Mouse (Mus musculus) retina, adult 2 months (tissue): ENCODE results near the gene Abi2.
A peak's percentile ranks its signal among the peaks of the same experiment; 100 is the strongest.
"Not testable (repeated sequence)": the region's sequence is repeated elsewhere in the genome, so short reads cannot be mapped to it uniquely, and the experiment has no call there.

Source experiments
- DNase-seq: peaks from one replicate; pipeline ENCODE4 v3.0.0-alpha.2; 2012; ENCODE audit warnings: low read depth, low spot score

The Abi2 gene

DNA sequence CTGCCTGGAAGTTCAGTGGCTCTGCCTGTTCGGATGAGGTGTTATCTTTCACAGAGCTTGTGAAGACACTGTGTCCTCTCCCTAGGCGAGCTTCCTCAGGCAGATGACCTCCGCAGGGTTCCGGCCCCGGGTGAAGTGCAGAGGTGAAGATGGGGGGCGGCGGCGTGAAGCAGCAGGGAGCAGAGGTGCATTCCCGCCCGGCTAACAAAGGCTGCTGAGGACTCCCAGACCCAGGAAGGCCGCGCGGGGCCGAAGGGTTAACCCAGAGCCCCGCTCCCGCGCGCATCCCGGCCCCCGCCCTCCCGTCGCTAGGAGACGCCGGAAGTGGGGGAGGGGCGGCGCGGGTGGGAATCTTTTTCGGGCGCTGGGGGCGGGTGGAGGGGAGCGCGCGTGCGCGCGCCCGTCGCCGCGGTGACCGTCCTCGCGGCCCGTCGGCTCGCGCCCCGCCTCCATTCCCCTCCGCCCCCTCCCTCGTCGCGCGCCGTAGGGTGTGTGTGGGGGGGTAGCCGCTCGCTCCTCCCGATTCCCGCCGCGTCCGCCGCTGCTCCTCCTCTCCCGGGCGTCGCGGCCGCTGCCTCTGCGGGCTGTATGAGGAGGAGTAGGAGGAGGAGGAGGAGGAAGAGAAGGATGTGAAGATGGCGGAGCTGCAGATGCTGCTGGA, at the start of gene Abi2:
TSS of gene Abi2 (plus strand) at position 452 of the 661 bp plus-strand sequence.
- DNase-seq: peak; percentile 88

DNA sequence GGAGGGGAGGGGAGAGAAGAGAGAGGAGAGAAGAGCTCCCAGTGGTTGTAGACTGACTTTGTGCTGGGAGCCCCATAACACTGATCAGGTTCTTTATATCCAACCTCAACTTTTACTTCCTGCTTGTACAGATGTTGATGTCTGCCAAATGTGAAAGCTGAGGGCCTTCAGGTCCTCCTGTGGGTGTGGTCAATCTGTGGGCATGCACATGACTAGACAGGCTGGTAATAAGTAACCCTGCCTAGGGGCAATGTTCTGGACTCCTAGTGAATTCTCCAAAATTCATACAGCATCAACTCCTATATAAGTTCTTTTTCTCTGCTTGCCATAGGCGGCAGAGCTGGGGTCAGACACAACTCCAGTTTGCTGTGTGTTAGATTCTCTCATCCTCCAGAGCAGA, 47.8 kb upstream of the Abi2 start:
- DNase-seq: no peak

DNA sequence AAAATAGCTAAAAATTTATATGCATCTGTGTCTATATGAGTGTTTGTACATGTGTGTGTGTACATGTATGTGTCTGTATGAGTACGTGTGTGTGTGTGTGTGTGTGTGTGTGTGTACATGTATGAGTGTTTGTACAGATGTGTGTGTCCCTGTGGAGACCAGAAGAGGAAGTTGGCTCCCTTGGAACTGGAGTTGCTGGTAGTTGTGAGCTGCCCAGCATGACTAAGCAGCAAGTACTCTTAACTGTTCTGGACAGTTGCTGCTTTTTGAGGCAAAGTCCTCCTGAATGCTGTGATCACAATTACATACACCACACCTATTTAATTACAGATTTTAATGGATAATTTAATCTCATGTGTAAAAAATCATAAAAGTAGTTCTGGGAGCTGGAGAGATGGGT, 32.9 kb upstream of the Abi2 start:
- no peak for DNase-seq

DNA sequence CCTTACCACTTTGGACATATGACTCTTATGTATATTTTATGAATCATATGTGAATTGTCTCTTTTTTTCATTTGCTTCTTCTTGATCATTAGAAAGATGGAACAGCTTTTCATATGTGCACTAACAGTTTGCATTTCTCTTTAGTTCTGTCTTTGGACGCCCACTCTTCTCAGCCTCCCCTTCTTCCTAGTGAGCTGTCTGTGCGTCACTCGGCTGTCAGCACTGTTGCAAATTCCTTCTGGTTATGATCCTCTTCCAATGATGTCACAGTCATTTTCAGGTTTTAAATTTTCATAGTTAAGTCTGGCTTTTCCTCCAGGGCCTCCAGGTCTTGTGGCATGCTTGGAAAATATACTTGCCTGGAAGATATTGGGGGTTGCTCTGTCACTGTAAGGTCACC, 27.5 kb upstream of the Abi2 start:
- no peak for DNase-seq

DNA sequence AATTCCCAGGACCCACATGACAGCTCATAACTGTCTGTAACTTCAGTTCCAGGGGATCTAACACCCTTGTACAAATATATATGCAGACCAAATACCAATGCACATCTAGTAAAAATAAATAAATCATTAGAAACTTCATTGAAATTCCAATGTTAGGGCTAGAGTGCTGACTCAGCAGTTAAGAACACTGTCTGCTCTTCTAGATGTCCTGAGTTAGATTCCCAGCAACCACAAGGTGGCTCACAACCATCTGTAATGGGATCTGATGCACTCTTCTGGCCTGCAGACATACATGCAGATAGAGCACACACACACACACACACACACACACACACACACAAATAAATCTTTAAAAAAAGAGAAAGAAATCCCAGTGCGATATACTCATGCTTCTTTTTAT, 4.6 kb upstream of the Abi2 start:
- no peak for DNase-seq

DNA sequence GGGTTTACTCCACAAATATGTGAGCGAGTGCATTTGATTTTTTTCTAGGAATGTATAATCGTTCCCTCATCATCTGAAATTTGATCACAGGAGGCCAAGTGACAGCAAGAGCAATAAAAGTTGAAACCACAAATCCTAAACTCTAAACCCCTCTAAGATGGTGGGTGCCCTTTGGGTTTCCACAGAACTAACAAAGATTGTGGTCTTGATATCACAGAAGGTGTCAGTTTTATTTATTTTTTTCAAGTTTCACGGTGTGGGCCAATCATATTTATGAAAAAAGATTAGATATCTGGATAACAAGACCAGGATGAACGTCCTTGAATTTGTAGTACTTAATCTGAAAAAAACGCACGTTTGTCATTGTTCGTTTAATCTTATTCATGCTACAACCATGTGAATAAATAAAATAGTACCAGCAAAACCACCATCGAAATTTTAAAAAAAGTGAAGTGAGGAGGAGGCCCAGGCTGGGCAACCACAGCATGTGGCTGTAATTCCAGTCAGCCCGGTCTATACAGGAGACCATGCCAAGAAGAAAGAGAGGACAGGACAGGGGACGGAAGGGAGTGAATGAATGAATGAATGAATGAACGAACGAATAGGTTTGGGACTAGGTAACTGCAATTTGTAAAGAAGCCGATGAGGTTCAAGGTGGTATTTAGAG, 785 bp upstream of the Abi2 start:
- DNase-seq: no peak

DNA sequence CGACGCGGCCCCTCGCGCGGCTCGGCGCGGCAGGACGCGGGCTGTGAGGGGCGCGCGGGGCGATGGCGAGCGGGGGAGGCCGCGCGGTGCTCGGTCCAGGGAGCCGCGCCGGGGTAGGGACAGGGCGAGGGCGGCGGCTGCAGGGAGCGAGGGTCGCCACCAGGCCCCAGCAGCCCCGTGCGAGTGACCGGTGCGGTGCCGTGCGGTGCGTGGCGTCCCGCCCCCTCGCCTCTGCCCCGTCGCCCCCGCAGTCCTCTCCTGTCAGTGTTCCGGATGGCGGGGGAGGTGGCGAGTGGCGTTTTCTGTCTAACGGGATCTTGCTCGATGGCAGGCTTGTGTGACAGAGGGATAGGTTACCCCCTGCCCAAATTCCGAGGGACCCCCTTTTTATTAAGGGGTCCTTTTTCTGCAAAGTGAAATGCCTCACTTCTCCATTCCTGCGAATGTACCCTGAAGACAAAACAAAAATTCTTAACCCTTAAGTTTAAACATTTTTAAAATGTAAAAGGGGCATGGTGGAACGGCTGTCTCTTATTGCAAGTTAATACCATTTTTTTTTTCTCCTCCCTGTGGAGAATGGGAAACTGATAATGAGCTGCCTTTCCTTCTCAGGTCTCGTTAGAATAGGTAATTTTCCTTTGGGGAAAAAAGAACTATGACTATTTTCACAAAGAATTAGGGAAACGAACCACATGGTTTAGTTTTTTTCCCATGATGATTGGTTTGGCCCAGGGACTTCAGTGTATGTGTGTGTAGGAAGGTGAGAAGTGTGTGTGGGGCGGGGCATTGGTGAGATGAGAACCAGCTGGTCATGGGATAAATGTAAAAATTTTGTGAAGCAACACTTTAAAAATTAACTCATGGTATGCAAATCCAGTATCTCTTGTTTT, 754 bp downstream of the Abi2 start:
- DNase-seq: no peak

DNA sequence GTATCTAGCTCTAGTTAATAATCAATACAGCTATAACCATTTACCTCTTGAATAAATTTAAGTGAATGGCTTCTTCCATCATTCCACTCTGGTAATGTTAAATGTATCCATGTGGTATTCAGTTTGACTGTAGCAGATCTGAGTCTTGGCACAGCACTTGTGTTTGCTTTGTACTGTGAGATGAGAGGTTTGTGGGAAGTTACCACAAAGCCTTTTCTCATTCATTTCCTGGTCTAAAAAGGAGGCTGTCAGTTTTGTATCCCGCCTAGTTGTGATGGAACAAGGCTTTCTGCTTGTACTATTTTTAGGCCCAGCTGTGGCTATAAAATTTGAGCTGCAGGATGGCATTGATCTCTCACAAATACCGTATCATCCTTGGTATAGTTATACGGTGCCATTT, 7.3 kb downstream of the Abi2 start:
- no peak for DNase-seq

DNA sequence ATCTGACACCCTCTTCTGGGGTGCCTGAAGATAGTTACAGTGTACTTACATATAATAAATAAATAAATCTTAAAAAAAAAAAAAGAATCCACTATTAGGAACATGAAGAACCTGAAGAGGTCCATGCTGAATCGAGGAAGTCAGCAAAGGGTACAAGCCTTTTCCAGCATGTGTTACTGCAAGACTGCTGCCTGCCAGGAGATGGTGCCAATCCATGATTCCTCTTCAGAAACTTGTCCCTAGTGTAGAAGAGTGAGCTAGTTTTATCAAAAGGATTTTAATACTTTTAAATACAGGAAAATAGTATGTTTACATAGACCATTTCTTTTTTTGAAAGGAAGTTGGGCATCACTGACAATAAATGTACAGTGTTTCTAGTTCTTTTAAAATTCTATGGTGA, 14.5 kb downstream of the Abi2 start:
- DNase-seq: no peak

DNA sequence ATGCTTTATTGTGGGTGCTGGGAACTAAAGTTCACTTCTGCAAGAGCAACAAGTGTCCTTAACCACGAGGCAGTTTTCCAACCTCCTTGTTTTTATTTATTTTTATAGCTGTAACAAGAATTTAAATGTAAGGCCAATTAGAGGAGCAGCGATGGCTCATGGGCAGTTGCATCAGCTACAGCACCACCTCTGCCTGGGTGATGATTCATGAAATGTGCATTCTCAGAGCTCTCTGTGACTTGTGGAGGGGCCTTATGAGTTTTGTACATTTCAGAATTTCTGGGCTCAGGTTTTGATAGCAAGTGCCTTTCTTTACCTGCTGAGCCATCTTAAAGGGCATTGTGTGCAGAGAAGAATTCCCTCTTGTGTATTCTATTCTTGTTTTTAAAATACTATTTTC, 18.9 kb downstream of the Abi2 start:
- DNase-seq: no peak

DNA sequence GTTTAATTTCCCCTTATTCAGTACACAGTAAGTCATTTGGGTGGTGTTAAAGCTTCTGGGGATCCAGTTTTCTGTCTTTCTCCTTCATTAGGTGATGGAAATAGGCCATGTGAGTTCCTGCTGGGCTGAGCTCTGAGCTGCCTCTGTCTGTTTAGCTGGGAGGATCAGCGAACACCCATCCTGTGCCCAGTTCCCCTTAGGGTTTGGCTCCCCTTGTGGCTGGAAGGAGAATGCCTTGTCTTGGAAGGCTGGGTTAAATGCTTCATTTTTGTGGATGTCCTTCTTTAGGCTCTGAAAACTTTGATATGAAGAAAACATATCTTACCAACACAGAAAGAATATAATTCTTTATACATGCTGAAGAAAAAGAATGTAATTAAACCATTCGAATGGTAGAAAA, 19.5 kb downstream of the Abi2 start:
- DNase-seq: peak; percentile 37

DNA sequence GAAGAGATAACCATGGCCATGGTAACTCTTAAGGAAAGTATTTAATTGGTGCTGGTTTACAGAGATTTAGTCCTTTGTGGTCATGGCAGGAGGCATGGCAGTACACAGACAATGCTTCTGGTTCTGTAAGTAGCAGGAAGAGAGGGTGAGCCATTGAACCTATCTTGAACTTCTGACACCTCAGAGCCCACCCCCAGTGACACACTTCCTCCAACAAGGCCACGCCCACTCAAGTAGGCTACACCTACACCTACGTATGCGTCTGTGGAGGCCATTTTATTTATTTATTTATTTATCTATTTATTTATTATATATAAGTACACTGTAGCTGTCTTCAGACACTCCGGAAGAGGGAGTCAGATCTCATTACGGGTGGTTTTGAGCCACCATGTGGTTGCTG, 22.1 kb downstream of the Abi2 start:
- no peak for DNase-seq

DNA sequence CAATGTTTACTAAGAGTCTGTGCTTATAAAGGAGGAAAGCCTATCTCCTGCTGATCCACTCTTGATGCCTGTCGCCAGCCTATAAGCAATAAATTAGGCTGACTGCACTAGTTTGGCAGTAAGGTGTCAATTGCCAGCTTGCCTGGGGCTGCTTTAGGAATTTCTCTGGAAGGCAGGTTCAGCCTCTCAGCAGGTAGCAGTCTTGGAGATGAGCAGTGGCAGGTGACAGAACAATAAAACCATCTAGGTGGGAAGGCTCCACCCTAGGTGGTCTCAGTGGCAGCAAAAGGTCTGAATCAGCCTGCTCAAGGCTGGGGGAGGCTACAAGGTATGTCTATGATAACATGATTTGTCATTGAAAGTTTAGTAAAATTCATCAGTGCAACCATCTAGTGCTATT, 23.1 kb downstream of the Abi2 start:
- no peak for DNase-seq

DNA sequence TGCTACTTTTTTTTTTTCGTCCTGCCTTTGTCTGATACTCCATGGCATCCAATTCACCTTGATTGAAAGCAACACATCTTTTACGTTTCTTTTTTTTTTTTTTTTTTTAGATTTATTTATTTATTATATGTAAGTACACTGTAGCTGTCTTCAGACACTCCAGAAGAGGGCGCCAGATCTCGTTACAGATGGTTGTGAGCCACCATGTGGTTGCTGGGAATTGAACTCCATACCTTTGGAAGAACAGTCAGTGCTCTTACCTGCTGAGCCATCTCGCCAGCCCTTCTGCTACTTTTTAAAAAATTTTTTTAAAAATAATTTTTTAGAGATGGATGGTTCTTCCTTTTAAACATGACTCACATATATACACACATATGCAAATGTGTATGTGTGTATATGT, 32.0 kb downstream of the Abi2 start:
- not testable (repeated sequence) for DNase-seq

DNA sequence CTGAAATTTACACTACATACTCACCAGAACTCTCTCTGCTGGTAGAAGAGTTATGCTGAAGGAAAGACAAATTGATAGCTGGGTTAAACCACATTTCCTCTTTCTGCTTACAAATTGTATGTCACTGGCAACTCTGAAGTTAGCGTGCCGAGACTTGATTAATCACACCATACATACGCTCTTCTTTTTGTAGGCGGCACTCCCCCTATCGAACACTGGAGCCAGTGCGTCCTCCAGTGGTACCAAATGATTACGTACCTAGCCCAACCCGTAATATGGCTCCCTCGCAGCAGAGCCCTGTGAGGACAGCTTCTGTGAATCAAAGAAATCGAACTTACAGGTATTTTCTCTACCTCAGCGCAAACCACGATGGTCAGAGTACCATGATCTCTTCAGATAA, 37.6 kb downstream of the Abi2 start:
- no peak for DNase-seq

DNA sequence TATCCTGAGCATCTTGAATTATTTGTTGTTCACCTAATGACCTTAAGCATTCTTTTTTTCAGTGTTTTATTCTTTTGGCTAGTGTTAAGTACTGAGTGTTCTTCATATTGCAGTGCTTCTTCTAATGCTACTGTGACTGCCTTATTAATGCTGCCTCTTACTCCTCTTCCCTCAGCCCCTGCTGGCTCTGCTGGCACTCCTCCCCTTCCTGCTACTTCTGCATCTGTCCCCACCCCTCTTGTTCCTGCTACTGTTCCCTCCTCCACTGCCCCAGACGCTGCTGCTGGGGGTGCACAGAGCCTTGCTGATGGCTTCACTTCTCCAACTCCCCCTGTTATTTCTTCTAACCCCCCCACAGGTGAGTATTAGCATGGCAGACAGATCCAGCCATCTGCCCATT, 40.5 kb downstream of the Abi2 start:
- DNase-seq: no peak

DNA sequence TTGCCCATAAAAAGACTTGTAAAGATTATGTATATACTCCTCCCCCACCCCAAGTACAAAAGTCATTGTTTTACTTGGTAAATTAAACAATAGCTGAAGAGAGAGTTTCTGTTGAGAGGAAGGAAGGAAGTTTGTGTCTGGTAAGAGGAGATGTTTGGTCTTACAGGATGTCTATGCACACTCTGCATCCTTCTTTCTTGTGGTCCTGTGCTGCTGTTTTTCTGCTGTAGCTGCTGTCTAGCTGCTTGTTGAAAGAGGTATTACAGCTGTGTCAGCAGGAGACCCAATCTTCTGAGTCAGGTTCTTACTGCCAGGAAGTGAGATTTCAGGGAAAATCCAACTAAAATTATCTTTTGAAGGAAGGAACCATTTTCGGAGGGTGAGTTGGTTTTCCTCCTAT, 51.2 kb downstream of the Abi2 start:
- no peak for DNase-seq

DNA sequence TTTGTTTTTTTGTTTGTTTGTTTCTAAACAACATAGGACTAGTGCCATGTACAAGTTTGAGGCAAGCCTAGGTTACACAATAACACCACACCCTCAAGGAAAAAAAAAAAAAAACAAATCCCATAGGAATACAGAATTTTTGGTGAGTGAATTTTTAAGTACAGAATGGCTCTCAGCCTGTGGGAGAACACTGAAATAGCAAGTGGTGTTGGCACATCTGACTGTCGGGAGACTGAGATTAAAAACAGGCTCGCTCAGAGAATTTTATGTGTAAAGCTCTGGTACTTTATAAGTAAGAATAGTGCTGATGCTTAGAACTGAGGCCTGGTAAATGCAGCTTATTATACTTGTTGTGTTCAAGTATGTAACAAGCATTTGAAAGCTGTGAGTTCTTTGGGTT, 60.1 kb downstream of the Abi2 start:
- no peak for DNase-seq

DNA sequence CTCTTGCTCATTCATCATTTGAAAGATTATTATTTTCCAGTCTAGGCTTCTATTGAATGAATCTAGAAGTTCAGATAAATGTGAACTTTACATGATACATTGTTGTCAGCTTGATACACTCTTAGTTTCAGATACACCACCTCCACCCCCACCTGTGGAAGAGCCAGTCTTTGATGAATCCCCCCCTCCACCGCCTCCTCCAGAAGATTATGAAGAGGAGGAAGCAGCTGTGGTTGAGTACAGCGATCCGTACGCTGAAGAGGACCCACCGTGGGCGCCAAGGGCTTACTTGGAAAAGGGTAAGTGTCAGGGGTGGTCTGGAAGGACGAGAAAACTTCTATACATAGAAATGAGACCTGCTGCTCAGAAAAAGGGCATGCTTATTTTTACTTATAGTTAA, 61.1 kb downstream of the Abi2 start:
- DNase-seq: no peak

DNA sequence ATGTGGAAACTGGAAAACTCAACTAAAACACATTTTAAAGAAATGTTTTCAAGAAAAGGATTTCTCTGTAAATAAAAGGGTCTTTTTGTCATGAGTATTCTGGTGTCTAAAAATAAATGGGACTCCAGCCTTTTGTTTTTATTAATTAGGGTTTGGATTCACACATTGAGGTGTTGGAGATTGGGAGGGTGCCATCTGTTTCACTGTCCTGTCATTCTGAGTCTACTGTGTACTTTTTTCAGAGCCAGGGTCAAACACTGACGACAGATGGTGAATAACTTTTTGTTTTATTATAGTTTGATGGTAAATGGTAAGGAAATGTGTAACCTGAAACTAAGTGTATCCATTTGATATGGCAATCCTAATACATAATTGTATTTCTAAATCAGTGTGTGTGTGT, 72.1 kb downstream of the Abi2 start:
- no peak for DNase-seq

DNA sequence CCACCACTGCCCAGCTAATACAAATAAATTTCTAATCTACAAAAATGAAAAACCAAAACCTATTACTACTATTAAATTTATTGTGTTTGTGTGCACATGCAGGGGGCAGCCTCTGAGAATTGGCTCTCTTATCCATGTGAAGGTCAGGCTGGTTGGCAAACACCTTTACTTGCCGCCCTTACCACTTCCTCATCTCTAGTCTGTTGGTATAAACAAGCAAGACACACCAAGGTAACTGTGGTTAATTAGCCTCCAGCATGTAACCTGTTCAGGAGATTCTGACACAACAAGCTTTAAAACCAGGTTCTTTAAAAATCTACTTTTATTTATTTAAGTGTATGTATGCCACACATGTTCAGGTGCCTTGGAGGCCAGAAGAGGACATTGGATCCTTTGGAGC, 73.5 kb downstream of the Abi2 start:
- no peak for DNase-seq

DNA sequence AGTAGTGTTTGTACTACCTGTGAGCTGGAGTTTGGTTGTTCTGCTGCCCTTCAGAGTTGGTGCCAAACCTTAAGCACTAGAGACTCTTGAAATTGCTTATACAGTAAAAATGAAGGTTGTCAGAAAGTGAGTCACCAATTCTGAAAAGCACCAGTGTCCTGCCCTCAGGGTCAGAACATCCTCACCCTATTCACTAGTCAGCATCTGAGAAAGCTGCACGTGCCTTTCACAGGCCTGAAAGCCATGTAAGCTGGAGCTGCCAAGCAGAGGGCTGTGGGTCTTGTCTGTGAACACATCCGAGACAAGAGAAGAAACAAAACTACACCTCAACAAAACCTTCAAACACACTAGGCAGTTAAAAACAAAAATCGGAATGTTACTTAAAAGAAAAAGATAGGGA, 76.2 kb downstream of the Abi2 start:
- no peak for DNase-seq

DNA sequence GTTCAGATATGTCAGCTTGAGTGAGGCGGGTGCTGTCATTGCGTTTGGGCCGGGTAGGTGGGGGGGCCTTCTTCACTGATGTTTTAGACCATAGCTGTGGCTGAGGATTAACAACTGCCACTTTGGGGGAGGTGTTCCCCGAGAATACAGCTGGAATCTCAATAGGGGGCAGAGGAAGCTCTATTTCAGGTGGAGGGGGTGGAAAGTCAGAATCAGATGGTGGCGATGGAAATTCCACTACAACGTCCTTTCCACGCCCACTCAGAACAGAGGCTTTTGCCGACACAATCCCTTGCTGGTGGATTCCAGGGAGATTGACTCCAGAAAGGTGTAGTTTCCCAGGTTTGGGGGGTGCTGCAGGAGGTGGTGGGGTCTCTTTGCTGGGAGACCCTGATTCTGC, 79.2 kb downstream of the Abi2 start:
- DNase-seq: no peak
